Mouse (Mus musculus) lung, postnatal 0 days (tissue): ENCODE results near the gene Foxm1. TPM values are rescaled to one million over a fixed set of nuclear protein-coding genes. Genes with fewer than 3 reads are reported as not detected.

ENCODE experiments used
- ATAC-seq: fragments of 200-750 bp; cut with Nextera tagmentation; 2 replicates; pipeline ENCODE4 v1.8.0; 2017; ENCODE audit warnings: moderate library complexity
- DNase-seq: peaks from one replicate; pipeline ENCODE4 v3.0.0-alpha.2; 2016; ENCODE audit warnings: low spot score
- H3K27ac ChIP-seq: fragments of 300-500 bp; sonication (generic); 2 replicates; pipeline ENCODE4 v1.5.1; 2014; ENCODE audit warnings: antibody characterized with exemption, mild to moderate bottlenecking, low read length, mixed read lengths
- H3K27me3 ChIP-seq: fragments of 300-500 bp; sonication (generic); replicated peaks from 2 replicates; pipeline ENCODE4 v1.6.1; 2014; ENCODE audit warnings: low read length, mixed read lengths; ENCODE audit not compliant: insufficient read depth
- H3K36me3 ChIP-seq: fragments of 300-500 bp; sonication (generic); 2 replicates; pipeline ENCODE4 v1.6.1; 2014; ENCODE audit warnings: low read length, mixed read lengths; ENCODE audit not compliant: insufficient read depth
- H3K4me1 ChIP-seq: fragments of 300-500 bp; sonication (generic); 2 replicates; pipeline ENCODE4 v1.6.1; 2014; ENCODE audit warnings: antibody characterized with exemption, low read depth, low read length, mixed read lengths; ENCODE audit not compliant: insufficient read depth
- H3K4me2 ChIP-seq: fragments of 300-500 bp; sonication (generic); replicated peaks from 2 replicates; pipeline ENCODE4 v1.6.1; 2014; ENCODE audit warnings: low read depth, mild to moderate bottlenecking, low read length, moderate library complexity, mixed read lengths
- H3K4me3 ChIP-seq: fragments of 300-500 bp; sonication (generic); 2 replicates; pipeline ENCODE4 v1.5.1; 2014; ENCODE audit warnings: low read depth, low read length
- H3K9ac ChIP-seq: fragments of 300-500 bp; sonication (generic); replicated peaks from 2 replicates; pipeline ENCODE4 v1.6.1; 2014; ENCODE audit warnings: low read depth, mild to moderate bottlenecking
- H3K9me3 ChIP-seq: fragments of 300-500 bp; sonication (generic); 2 replicates; pipeline ENCODE4 v1.6.1; 2016; ENCODE audit warnings: low read length, mixed read lengths
- CTCF ChIP-seq: IDR thresholded peaks from 2 replicates; pipeline ENCODE4 v1.5.1; 2016; ENCODE audit warnings: antibody characterized with exemption, mild to moderate bottlenecking
- EP300 ChIP-seq: IDR thresholded peaks from 2 replicates; pipeline ENCODE4 v1.6.1; 2016; ENCODE audit warnings: antibody characterized with exemption, mild to moderate bottlenecking, control low read depth
- WGBS: fragments of 180-500 bp; shearing (Covaris S2); extraction: QIAGEN DNeasy Blood & Tissue Kit; methylation state at CpG from one replicate; pipeline ENCODE4 v1.1.7; 2014; 5-methylcytosine and 5-hydroxymethylcytosine counted together
- polyA plus RNA-seq: library from polyadenylated mRNA; unstranded; fragments of >200 nt; fragmentation: Nextera tagmentation; extraction: Ambion mirVana; gene quantifications from 2 replicates; pipeline ENCODE4 v1.2.1, GENCODE M21; 2015

Gene Foxm1
- 1.3 and 2.0 TPM in 2 replicates for polyA plus RNA-seq

- 0 out of 2 replicates have a peak, but pooled peaks have one; percentile 12 for TF ChIP-seq EP300
- no peak for TF ChIP-seq CTCF
- ATAC-seq (peak; percentile 91), DNase-seq (peak; percentile 88)
- Histone ChIP-seq H3K27ac (peak within 1 kb of the TSS; percentile 95), H3K4me3 (peak within 1 kb of the TSS; percentile 89), H3K36me3 (no peaks in the 10 kb centered on the region), H3K9me3 (no peaks in the 10 kb centered on the region), H3K27me3 (no peaks in the 10 kb centered on the region), H3K4me2 (peak within 1 kb of the TSS; percentile 100), H3K4me1 (no peaks in the 10 kb centered on the region), H3K9ac (peak within 1 kb of the TSS; percentile 88)
- under 1% methylated on average over 47 of the region's 76 CpGs for WGBS
Observed at GRCm38 (mm10) chr6:128362381-128363006, at the start of gene Foxm1, which contains the start of gene Rhno1. Gene Foxm1, plus strand, starts transcription at chr6:128362967. Gene Rhno1, minus strand, starts transcription at chr6:128362911.

- ATAC-seq (no peak), DNase-seq (no peak)
- H3K27me3 ChIP-seq: no peaks in the 10 kb centered on the region
- TF ChIP-seq EP300 (no peak), CTCF (no peak)
- no peaks in the 10 kb centered on the region for H3K4me1 ChIP-seq
- H3K9ac ChIP-seq: no peak overlapping the region
- no peak overlapping the region for H3K4me3 ChIP-seq
- no peaks in the 10 kb centered on the region for H3K36me3 ChIP-seq
- H3K9me3 ChIP-seq: no peaks in the 10 kb centered on the region
- 88% methylated on average over 6 of the region's 6 CpGs for WGBS
- H3K4me2 ChIP-seq: no peak overlapping the region
- no peak overlapping the region for H3K27ac ChIP-seq
Observed at GRCm38 (mm10) chr6:128314796-128315195, 48.0 kb upstream of the Foxm1 start.

- no peaks in the 10 kb centered on the region for H3K4me1 ChIP-seq
- no peaks in the 10 kb centered on the region for H3K36me3 ChIP-seq
- 71% methylated on average over 8 of the region's 8 CpGs for WGBS
- ATAC-seq (no peak), DNase-seq (no peak)
- H3K4me2 ChIP-seq: no peak overlapping the region
- H3K9ac ChIP-seq: no peak overlapping the region
- no peaks in the 10 kb centered on the region for H3K9me3 ChIP-seq
- no peak overlapping the region for H3K27ac ChIP-seq
- no peaks in the 10 kb centered on the region for H3K27me3 ChIP-seq
- no peak overlapping the region for H3K4me3 ChIP-seq
- TF ChIP-seq EP300 (no peak), CTCF (no peak)
Observed at GRCm38 (mm10) chr6:128315597-128315996, 47.2 kb upstream of the Foxm1 start.

GRCm38 (mm10) chr6:128318317-128318716, 44.5 kb upstream of the Foxm1 start:
- DNase-seq (peak; percentile 88), ATAC-seq (peak; percentile 50)
- no peak overlapping the region for H3K9ac ChIP-seq
- no peak overlapping the region for H3K4me3 ChIP-seq
- TF ChIP-seq CTCF (peak; percentile 82), EP300 (no peak)
- no peak overlapping the region for H3K27ac ChIP-seq
- peaks cover 9% of the 10 kb centered on the region; the same call in 1 of the 2 replicates for H3K36me3 ChIP-seq
- no peaks in the 10 kb centered on the region for H3K9me3 ChIP-seq
- 5% methylated on average over 4 of the region's 4 CpGs for WGBS
- H3K4me2 ChIP-seq: no peak overlapping the region
- no peaks in the 10 kb centered on the region for H3K4me1 ChIP-seq
- no peaks in the 10 kb centered on the region for H3K27me3 ChIP-seq

- H3K27me3 ChIP-seq: no peaks in the 10 kb centered on the region
- ATAC-seq (peak; percentile 71), DNase-seq (peak; percentile 82)
- WGBS: 10% methylated on average over 12 of the region's 12 CpGs
- peaks cover 7% of the 10 kb centered on the region; the same call in 1 of the 2 replicates for H3K36me3 ChIP-seq
- no peaks in the 10 kb centered on the region for H3K9me3 ChIP-seq
- no peak overlapping the region for H3K27ac ChIP-seq
- H3K4me2 ChIP-seq: no peak overlapping the region
- no peak for TF ChIP-seq EP300
- peak; percentile 81 for TF ChIP-seq CTCF
- H3K9ac ChIP-seq: no peak overlapping the region
- no peaks in the 10 kb centered on the region for H3K4me1 ChIP-seq
- H3K4me3 ChIP-seq: no peak overlapping the region
Observed at GRCm38 (mm10) chr6:128334397-128335124, 28.2 kb upstream of the Foxm1 start.

- Histone ChIP-seq H3K27ac (no peak overlapping the region), H3K4me3 (no peak overlapping the region), H3K9ac (no peak overlapping the region), H3K4me1 (no peaks in the 10 kb centered on the region), H3K27me3 (no peaks in the 10 kb centered on the region), H3K4me2 (no peak overlapping the region), H3K9me3 (no peaks in the 10 kb centered on the region), H3K36me3 (0 out of 2 replicates have a peak, but pooled peaks cover 4% of the 10 kb centered on the region)
- no peak for DNase-seq
- TF ChIP-seq CTCF: no peak
- no peak for TF ChIP-seq EP300
- no peak for ATAC-seq
- WGBS: 56% methylated on average over 7 of the region's 7 CpGs
Observed at GRCm38 (mm10) chr6:128337467-128337866, 25.3 kb upstream of the Foxm1 start.
